8 mouse cellular contexts compared by ENCODE assay signal in genomic region chr11:61043055-61043992, GRCm38 (mm10). TPM values are rescaled to one million over a fixed set of nuclear protein-coding genes. Genes with fewer than 3 reads are reported as not detected.
DNase-seq lines count a peak whose midpoint lies in the region; ATAC-seq and TF ChIP-seq lines count a peak whose summit lies in the region.

No protein-coding gene starts in this region.

- H3K9ac ChIP-seq in neural tube, embryonic 15.5 days (replicated peaks) = no peak overlapping the region

- no peak for TF ChIP-seq POLR2A in bone marrow macrophage, adult 2 months (IDR thresholded peaks at IDR 0.05; ENCODE audit: borderline replicate concordance, low read depth, low read length)

- peak; percentile 34 for DNase-seq in gastrocnemius, postnatal 14 days
- DNase-seq in gastrocnemius, postnatal 25 days = no peak
- peak; percentile 39 for DNase-seq in 416B (ENCODE audit: low read depth)
- DNase-seq in induced T-regulatory cell, adult 2 months (ENCODE audit: low read depth) = peak; percentile 25
- no peak for DNase-seq in adrenal gland, adult 18-20 months (ENCODE audit: low spot score in 2 of 2)

- H3K4me3 ChIP-seq in bone marrow macrophage, adult 2 months (ENCODE audit: insufficient read depth, low read length) = no peak overlapping the region
- no peak overlapping the region for H3K4me3 ChIP-seq in neural tube, embryonic 15.5 days (replicated peaks)

- H3K27me3 ChIP-seq in neural tube, embryonic 15.5 days (replicated peaks) = no peaks in the 10 kb centered on the region

- H3K4me1 ChIP-seq in bone marrow macrophage, adult 2 months (ENCODE audit: control insufficient read depth, insufficient read depth, low read length) = peaks cover 4% of the 10 kb centered on the region; the same call in 1 of the 2 replicates
- H3K4me1 ChIP-seq in neural tube, embryonic 15.5 days = peaks cover 17% of the 10 kb centered on the region

- intact Hi-C loops in gastrocnemius, postnatal 14 days (cut with DNase I; ENCODE audit: low total_unique reads) = no loop called here

- H3K36me3 ChIP-seq in neural tube, embryonic 15.5 days = no peaks in the 10 kb centered on the region

- WGBS in neural tube, embryonic 15.5 days = 66% methylated on average over 12 of the region's 12 CpGs

- H3K9me3 ChIP-seq in neural tube, embryonic 15.5 days (replicated peaks) = no peaks in the 10 kb centered on the region

- TF ChIP-seq CTCF in bone marrow macrophage, adult 2 months (IDR thresholded peaks at IDR 0.05; ENCODE audit: low read depth, low read length) = peak; percentile 38; the same call in 1 of the 2 replicates

- ATAC-seq in neural tube, embryonic 15.5 days (ENCODE audit: low FRiP score) = no peak
- no peak for ATAC-seq in frontal cortex, adult (ENCODE audit: low TSS enrichment)

- H3K4me2 ChIP-seq in neural tube, embryonic 15.5 days = 0 out of 2 replicates have a peak overlapping the region, but pooled peaks have one; percentile 22

- H3K27ac ChIP-seq in bone marrow macrophage, adult 2 months (ENCODE audit: insufficient read depth, low read depth, low read length) = no peak overlapping the region
- peak overlapping the region; percentile 37; the same call in 1 of the 2 replicates for H3K27ac ChIP-seq in neural tube, embryonic 15.5 days (replicated peaks)

RNA-seq across cellular contexts. Expression of gene Kcnj12, which starts 21.0 kb away (rescaled TPM):
- total RNA-seq in gastrocnemius, postnatal 14 days (2021) = 10 to 100 TPM; 37.4 to 59.8 TPM
- 10 to 100 TPM; 44.5 to 45.1 TPM for total RNA-seq in gastrocnemius, postnatal 25 days (2021)
- not detected in 2 replicates for polyA plus RNA-seq in bone marrow macrophage, adult 2 months (2012; ENCODE audit: insufficient read depth, insufficient read length, missing spikeins)
- 3.2 and 3.8 TPM in 2 replicates for polyA plus RNA-seq in neural tube, embryonic 15.5 days (2015; fragmentation: Nextera tagmentation; extraction: Ambion mirVana)
- 1 to 10 TPM; 2.1 to 2.8 TPM for total RNA-seq in adrenal gland, adult 18-20 months (2021)

Comparison
In these comparisons a context has a peak if more than half of its experiments do, and no peak if none do; other contexts are left out.
1. DNase-seq: peak in gastrocnemius, postnatal 14 days (single experiment), 416B (single experiment) and induced T-regulatory cell, adult 2 months (single experiment); none in gastrocnemius, postnatal 25 days (single experiment) and adrenal gland, adult 18-20 months (0 of 2).
2. RNA of gene Kcnj12, which starts 21.0 kb away (total RNA-seq): 37.4 to 59.8 TPM in gastrocnemius, postnatal 14 days and 44.5 to 45.1 TPM in gastrocnemius, postnatal 25 days; 2.1 to 2.8 TPM in adrenal gland, adult 18-20 months; every median in the first group is over 10 times any median in the second.